ENCODE assay signal across 8 mouse cellular contexts in the genomic region with DNA sequence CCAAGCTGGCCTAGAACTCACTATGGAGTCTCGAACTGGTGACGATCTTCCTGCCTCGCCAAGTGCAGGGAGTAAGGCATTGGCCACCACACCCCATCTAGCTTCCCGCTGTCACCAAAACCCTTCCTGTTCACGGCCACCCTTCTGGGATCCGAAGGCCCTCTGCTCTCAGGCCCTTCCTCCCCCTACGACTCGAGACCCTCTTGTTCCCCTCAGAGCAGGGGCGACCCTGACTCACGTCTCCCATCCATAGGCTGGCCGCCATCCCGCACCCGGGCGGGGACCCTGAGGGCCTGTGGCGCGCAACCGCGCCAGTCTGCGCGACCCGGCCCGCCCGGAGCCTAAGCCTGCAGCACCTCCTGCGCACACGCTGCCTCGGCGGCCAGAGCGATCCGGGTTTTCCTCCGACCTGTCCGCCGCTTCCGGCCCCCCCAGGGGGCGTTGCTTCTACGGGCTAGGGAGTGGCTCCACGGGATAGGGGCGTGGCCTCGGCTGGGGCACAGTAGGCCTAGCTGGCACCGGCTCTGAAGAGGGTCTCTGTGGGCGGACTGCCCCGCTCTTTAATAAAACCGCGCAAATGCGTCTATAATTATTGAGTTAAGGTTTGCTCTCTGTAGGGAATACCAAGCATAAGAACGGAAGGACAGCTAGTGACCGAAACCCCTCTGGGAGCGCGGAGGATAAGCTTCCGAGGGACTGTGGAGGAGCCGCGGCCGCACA. TPM values are rescaled to one million over a fixed set of nuclear protein-coding genes. Genes with fewer than 3 reads are reported as not detected.
DNase-seq lines count a peak whose midpoint lies in the region; ATAC-seq lines count a peak whose summit lies in the region.

A gene (minus strand): TSS at position 424 of the 720 bp plus-strand sequence.

- DNase-seq in gastrocnemius, adult 8-10 months (ENCODE audit: low spot score in 2 of 2), result peak; percentile 83 to 87
- DNase-seq in hindlimb bud, embryonic 11.5 days (ENCODE audit: extremely low spot score, low read depth, low spot score), result peak; percentile 74
- peak; percentile 67 to 94 for DNase-seq in left cerebral cortex, postnatal 10 days (ENCODE audit: extremely low spot score in 1 of 2, low spot score in 2 of 2)
- DNase-seq in right cerebral cortex, postnatal 25 days, result peak; percentile 86
- DNase-seq in urinary bladder, postnatal 4 days (ENCODE audit: low spot score in 2 of 2), result peak; percentile 85 to 89

- ATAC-seq in activated CD4-positive, CD25-positive, alpha-beta regulatory T cell, adult 4 months, result peak; percentile 96
- ATAC-seq in common myeloid progenitor, adult 5-6 weeks (replicated peaks; ENCODE audit: low read depth, poor library complexity, severe bottlenecking), result peak; percentile 97
- peak; percentile 96 for ATAC-seq in megakaryocyte-erythroid progenitor cell, adult 5-6 weeks (replicated peaks; ENCODE audit: low FRiP score, low TSS enrichment, poor library complexity, severe bottlenecking)

- intact Hi-C loops in left cerebral cortex, postnatal 10 days (cut with DNase I), result no loop called here

RNA-seq across cellular contexts. Expression of the gene that starts here (rescaled TPM):
- polyA plus RNA-seq in activated CD4-positive, CD25-positive, alpha-beta regulatory T cell, adult 4 months (2017; shearing (Covaris generic)), result 10 to 100 TPM; 36.0 to 41.5 TPM
- total RNA-seq in common myeloid progenitor, adult 5-6 weeks (2017), result 23.9 and 43.7 TPM in 2 replicates
- 10 to 100 TPM in 3 of 4 experiments, 1 to 10 TPM in 1; 9.4 to 13.4 (median 11.1) TPM for total RNA-seq in gastrocnemius, adult 8-10 months (2022)
- total RNA-seq in left cerebral cortex, postnatal 10 days (2021), result 10 to 100 TPM; 24.6 TPM
- total RNA-seq in megakaryocyte-erythroid progenitor cell, adult 5-6 weeks (2014; fragmentation: Nextera tagmentation), result 42.1 and 56.8 TPM in 2 replicates
- total RNA-seq in megakaryocyte-erythroid progenitor cell, adult 5-6 weeks (2017), result 52.0 and 57.9 TPM in 2 replicates

Comparison
In these comparisons a context has a peak if more than half of its experiments do, and no peak if none do; other contexts are left out.
1. Peak in every context shown above with its lines: DNase-seq and ATAC-seq.